Mouse (Mus musculus) heart, adult 9 months (tissue): Measurements from ENCODE around the gene Nrp1.

Source experiments
- DNase-seq, 2 experiments: peaks; one replicate each; pipeline ENCODE4 v3.0.0; 2022; ENCODE audit warnings: low spot score in 2 of 2

Nrp1 gene

DNA sequence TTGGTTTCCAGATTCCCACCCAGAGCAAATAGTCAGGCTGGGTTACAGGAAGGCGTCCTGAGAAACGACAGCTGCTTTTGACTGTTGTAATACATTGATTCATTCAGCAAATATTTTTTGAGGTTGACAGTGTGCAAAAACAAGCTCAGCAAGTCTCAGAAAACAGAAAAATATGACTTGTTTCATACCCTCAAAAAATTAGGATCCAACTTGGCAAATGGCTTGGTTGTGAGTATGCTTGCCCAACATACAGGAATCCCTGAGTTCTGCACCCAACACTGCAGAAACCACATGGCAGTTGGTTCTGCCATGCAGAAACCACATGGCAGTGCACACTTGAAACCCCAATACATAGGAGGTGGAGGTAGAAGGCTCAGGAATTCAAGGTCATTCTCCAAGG lies 107.1 kb downstream of the Nrp1 start:
- DNase-seq: no peak

DNA sequence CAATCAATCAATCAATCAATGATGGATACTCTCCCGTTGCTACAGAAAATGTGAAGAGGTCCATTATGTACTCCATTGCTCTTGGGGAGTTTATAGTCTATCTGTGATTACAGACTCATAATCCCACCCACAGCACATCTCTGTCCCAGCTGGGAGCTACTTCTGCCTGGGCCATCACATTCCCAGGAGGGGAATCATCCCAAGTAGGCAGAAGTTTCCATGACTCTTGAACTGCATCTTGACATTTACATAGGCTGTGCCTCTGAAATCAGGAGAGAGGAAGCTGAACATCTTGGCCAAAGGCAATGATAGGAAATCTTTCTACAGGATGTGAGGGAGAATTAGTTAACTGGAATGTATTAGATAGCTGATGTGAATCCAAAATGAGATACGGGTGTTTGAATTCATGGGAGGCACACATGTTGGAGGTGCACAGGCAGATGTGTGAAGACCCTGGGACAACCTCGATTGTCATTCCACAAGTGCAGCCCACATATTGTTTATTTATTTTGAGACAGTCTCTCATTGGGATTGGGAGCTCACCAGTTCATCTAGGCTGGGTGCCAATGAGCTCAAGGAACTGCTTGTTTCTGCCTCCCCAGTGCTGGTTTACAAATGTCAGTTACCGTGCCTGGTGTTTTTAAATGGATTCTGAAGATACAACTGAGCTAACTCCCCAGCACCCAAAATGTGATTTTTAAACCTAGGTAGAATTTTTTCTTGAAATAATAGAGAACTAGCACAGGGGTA lies 108.5 kb downstream of the Nrp1 start:
- DNase-seq: no peak

DNA sequence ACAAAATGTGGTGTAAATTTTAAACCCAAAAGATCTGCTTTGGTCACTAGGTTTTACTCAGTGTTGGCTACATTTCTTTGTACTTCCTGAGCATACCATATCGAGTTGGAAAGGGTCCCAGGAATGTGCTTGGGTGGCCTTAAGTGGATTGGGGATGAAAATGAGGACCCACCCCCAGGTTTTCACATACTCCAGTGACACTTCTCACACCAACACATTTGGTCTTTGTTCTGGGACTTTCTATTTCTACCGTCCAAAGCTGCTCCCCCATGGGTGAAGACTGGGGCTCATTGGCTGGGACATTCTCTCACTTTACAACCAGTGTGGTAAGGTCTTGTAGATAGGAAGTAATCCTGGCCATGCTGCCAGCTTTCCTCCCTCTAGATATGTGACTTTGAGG lies 111.7 kb downstream of the Nrp1 start:
- no peak for DNase-seq

DNA sequence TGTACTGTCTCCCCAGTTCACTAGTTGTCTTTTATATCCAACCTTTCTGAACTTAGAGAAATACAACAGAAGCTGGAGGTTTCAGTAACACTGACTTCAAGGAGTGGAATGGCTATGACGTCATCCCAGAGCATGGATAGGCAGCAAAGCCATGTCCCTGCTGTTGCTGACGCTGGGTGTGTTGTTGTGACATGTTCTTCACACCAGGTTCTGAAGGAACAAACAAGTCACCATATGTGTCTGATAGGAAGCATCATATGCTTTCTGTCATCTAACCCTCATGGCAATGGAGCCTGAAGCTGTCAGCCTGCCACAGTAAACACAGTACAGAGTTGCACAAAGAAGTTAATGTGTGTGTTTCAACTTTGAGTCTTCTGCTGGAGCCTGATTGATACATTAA lies 112.8 kb downstream of the Nrp1 start:
- DNase-seq: no peak

DNA sequence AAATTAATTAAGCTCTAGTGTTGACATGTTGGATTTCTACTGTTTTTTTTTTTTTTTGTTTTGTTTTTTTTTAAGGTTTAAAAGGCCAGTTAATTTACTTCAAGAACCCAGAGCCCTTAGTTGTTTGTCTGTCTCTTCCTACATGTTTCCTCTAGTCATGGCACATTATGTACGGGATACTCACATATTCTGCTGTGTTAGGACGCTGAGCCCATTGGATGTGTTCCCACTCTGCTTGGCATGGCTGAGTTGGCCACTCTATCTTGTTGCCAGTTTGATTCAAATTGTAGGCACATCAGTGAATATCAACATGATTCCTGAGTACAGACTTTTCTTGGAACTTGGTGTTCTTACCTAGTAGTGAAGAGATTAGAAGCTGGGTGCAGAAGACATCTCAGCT lies 114.5 kb downstream of the Nrp1 start:
- DNase-seq: no peak

DNA sequence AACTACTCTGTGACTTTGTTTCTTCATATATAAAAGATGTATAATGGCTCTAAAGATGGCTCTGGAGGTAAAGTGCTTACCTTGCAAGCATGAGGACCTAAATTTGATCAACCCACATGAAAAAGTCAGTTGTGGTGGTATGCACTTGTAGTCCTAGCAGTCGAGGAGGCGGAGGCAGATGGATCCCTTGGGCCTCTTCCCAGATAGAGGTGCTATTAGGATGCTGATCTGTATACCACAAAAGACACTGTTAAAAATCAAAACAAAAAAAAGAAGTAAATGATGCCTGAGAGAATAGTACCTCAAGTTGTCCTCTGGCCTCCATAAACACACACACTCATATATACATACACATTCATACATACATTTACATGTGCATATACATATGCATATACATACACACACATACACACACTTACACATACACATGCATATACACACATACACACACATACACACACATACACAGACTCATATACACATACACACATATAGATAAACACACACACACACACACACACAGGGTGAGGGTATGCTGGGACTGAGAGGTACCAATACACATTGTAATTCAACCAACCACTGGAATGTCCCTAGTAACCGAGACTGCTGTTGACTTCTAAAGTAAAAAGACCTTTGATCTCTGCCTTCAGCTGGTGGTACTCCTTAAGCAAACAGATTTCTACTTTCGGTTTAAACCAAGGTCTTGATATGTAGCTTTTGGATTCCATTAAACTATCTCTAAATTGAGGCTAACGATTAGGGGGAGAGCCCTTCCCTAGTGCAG lies 115.2 kb downstream of the Nrp1 start:
- DNase-seq: no peak

DNA sequence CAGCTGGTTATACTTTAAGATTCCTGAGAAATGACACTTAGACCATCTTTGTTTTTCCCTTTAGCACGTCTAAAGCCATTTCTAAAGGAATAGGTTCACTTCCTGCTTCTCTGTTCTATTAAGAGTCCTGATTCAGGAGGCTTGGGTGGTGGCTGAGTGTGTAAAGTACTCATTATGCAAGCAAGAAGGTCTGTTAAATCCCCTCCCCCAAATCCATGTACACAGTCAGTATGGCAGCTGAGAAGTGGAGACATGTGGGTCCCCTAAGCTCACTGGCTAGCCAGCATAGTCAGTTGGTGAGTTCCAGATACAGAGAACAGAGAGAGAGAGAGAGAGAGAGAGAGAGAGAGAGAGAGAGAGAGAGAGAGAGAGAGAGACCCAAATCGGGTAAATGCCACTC lies 116.2 kb downstream of the Nrp1 start:
- no peak for DNase-seq

DNA sequence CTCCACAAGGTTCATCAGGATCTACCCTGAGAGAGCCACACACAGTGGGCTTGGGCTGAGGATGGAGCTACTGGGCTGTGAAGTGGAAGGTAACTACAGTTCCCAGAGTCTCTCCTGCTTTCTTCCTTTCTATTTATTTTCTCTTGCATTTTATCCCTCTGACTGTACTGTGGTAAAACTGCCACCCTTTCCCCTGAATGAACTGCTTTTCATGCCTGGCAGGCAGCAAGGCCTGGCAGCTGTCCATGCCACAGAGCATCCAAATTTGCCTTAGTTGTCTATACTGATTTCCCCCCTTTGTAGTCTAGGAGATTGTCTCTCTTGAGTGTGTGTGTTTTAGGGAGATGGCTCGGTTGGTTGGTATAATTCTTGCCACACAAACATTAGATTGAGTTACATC lies 117.8 kb downstream of the Nrp1 start:
- DNase-seq: no peak

DNA sequence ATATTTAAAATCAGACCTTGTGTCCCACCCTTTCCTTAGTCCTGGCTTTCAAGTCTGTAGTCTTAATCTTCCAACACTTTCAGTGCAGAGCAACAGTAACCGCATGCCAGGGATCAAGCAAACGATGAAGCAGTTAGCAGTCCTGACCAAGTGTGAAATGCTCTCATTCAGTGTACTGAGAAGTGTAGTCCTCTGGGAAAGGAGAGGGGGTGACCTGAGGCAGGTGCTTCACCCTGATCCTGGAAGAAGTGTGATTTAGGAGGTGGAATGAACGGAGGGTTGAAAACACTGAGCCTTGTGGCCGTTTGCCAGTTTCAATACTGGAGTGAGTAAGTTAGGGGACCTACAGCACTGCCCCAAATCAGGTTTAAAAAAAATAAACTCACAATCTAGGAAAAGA lies 119.6 kb downstream of the Nrp1 start:
- DNase-seq: no peak

DNA sequence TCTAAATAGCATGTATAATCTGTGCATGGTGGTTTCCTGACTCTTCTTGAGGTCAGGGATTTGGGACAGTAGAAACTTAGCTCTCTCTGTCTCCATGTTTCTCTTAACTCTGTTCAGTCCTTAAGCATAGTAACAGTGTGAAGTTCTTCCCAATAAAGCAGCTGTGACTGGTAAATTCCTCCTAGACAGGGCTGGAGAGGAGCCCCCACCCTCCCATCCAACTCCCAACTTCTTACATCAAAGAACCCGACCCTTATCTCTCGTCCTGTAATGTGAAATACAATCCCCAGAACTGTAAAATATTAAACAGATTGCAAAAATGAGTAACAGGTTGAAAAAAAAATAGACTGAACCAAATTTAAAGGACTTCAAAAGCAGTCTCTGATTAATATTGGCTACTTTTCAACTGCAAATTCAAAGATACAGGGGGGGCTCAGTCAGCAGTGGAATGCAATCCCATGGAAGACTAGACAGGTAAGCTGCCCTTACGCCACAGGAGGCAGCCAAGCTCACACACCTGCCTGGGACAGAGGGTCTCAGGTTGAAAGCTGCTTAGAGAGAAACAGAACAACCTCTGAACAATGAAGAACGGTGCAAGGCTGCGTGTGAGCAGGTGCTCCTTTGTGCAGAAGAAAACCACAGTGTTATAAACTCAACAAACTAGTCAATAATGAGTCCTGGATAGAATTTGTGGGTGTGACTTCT lies 121.1 kb downstream of the Nrp1 start:
- DNase-seq: no peak

DNA sequence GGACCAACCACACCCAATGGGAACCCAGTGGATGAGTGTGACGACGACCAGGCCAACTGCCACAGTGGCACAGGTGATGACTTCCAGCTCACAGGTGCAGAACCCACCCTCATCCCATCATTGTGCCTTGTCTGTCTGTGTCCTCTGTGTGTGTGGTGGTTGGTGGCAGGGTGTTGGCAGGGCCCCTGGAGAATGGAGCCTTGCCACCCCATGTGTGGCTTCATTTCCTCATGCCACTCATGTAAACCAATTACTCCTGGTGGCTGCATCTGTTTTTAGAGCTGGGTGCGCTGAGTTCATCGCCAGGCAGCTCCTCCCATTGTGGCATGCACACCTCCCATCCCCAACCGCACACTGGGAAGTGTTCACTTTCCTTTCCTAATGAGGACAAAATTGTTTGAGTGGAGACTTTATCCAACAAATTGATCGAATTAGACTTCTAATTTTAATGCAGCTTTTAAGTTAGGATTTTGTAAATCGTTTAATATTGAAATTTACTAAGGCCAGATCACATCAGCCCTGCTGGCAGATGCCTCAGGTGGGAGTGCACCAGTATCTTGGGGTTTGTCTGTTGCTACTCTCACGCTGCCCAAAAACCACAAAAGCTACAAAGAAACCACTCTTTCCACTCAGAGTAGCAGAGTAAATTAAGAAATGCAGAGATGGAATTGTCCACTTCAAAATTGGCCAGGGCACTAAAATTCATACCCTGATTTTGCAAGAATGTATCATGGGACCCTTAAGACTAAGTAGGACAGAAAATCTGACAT lies 122.7 kb downstream of the Nrp1 start:
- no peak for DNase-seq

DNA sequence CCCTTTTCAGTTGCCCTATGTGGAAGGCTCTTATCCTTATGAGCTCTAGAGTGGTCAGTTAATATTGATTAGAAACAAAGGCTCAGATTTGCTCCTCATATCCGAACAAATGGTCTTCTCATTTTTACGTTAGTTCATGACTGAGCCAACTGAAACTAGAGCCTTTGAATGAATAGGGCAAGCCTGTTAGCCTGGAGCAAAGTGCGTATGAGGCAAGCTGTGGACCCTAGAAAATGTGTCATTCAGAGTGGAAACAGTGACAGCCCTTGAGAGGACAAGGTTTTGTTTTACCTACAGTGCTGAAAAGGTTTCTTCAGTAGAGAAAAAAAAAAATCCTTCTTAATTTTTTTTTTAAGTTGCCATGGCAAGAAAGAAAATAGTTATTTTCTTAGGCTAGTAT lies 124.9 kb downstream of the Nrp1 start:
- no peak for DNase-seq

DNA sequence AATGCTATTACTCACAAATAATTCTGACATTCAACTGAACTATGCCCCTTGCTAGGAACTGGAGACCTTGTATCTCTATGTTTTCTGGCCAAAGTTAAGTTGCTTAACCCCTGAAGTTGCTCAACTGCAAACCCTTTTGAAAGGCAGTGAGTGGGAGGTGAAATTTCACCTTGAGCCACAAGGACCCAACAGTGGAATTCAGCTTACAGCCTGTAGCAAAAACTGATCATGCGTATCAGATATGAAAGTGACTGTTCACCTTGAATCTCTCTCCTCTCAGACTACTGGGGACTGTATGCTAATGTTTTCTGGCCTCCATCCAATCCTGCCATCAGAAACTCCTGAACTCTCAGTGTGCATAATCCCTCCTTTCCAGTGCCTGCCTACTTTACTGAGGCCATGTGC lies 126.3 kb downstream of the Nrp1 start:
- no peak for DNase-seq

DNA sequence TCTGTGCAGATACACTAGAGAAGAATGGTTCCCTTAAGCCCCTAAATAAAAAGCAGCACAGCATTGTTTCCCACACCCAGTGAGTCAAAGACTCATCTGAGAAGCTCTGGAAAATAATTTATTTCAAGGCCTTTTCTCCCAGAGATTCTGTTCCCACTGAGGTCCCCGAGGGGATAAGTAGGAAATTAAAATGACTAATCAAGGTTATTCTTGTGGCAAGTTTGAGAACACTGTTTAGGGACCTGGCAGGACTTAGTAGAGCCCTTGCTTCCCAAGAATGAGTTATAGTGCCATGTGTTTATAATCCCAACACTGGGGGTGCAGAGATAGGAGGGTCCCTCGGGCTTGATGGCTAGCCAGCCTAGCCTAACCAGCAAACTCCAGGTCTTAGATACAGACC lies 127.6 kb downstream of the Nrp1 start:
- peak; percentile 53 to 65 for DNase-seq

DNA sequence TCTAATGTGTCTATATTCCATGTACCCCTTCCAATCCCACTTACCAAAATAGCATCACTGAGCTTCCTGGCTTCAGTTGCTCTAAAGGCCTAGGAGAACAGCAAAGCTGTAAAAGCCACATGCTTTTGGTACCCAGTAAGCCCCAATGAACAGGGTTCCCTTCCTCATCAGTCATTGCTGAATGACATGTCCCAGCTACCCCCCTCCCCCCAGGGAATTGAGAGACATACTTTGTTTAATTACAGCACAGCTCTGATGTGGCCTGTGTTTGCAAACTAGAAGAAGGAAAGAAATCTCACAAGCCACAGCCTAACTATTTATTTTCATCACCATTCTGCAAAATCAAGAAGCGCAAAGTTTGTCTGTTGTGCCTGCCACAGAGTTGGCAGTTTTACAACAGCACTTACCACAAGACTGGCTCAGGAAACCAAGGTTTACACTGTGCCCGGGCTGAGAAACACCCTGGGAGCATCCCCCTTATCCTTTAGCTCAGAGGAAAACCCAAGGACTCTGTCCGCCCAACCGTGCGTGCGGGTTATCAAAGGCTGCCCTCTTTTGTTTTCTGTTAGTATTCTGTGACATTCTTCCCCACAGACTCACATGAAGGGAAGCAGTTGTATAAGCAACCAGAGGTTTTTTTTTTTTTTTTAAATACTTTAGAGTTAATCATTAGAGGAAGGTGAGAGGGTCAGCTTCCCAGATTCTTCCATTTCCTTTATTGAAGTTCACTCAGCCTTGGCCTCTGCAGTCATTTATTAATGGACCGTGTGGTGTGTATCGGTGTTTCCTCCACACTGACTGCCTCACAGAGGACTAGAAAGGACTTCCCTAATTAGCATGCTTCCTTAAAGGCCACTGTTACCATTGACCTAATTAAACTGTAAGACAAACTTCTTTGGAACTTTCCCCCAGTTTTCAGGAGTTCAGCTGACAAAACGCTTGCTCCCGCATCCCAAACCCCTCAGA lies 129.8 kb downstream of the Nrp1 start:
- DNase-seq: no peak

DNA sequence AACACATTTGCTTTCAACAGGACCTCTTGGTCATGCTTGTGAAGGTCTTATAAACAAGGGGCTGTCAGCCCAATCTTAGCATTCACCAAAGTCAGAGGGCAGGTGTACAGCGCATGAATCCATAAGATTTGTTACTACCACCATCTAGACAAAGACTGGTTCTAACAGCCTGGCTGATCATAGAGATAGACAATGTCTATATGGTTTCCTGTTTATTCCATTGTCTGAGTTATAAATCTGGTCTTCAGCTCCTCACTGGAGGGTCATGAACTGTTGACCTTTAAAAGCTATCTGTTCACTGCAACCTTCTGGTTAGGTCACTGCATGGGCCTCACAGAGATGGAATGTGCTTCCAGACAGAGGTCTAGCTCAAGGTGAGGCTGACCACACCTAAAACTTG lies 130.9 kb downstream of the Nrp1 start:
- no peak for DNase-seq

DNA sequence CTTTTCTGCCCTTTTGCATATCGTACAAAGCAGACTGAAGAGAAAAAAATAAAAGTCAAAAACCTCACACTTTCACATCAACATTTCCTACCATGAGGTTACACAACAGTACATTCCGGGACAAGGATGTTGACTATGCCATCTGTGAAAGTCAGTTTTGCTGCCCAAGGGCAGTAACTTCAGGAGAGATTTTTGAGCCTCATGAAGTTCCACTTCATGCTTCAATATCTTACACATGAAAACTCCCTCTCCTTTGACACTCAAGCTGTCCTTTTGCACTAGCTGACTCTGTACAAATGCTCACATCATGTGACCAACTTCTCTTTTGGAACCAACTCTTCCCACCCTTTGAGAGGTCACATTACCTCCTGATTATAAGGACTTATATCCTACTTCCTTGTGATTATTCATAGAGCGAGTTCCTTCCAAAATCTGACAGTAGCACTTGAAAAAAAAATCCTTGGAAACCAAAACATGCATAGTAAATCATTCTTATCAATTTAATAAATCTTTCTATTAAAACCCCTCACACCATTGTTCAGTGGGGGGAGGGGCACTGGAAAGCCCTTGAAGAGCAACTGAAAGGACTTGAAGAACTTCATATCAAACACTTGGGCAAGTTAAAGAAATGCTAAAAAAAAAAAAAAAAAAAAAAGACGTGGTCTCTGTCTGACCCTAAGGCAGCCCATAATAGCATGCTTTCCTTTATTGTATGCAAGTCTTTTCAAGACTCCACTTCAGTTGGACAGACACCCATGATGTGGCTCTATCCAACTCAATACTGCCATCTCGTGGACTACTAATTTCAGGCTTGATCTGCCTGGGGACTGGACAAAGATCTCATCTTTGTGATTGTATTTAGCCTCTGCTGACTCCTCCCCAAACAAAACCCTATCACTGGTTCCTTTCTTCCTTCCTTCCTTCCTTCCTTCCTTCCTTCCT lies 133.0 kb downstream of the Nrp1 start:
- DNase-seq: peak; percentile 61 to 80

DNA sequence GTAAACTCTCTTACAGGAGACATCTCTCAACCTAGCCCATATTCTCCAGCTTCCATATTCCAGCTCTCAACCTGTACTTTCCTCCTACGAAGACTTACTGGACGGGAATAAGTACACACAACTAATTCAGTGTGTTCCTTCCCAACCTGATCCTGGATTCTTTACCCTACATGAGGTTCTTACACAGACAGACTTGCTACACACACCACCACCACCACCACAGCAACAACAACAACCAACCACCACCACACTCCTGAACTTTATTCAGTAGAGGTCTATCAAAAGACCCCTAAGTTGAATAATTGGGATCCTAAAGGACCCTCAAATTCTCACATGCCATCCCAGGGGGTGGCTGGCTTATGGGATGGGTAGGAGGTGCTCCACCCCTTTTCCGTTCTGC lies 135.4 kb downstream of the Nrp1 start:
- no peak for DNase-seq

DNA sequence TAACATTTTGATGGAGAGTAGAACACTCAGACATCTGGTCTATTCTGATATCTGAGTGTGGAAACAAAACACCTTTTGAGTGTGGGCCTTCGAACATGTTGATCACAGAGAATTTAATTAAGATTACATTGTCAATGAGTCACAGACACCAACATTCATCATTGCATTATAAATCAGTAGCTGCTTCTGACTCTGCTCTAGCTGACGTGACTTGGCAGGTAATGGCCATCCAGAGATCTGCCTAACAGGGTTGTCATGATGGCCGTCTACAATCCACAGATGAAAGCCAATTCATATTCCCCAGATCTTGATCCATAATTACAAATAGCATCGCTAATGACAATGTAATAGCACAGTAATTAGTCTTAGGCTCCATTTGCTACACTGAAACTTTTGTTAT lies 140.4 kb downstream of the Nrp1 start:
- DNase-seq: no peak
